Comparison of ENCODE assay signal across 8 mouse cellular contexts in genomic region chr1:172143570-172143969, GRCm38 (mm10). TPM values are rescaled to one million over a fixed set of nuclear protein-coding genes. Genes with fewer than 3 reads are reported as not detected.
A peak's percentile ranks its signal among the peaks of the same experiment; 100 is the strongest.
DNase-seq lines count a peak whose midpoint lies in the region; ATAC-seq and TF ChIP-seq lines count a peak whose summit lies in the region.

No protein-coding gene starts in this region.

- peaks cover 8% of the 10 kb centered on the region for H3K4me1 ChIP-seq in forebrain, embryonic 10.5 days

- TF ChIP-seq CTCF in left cerebral cortex, adult 2 months (IDR thresholded peaks at IDR 0.05) = peak; percentile 65

- no peak overlapping the region for H3K27ac ChIP-seq in left cerebral cortex, adult 2 months
- H3K27ac ChIP-seq in forebrain, embryonic 10.5 days = no peak overlapping the region

- ATAC-seq in cerebellum, adult (ENCODE audit: insufficient number of reproducible peaks, low FRiP score, low TSS enrichment) = 0 out of 2 replicates have a peak, but pooled peaks have one; percentile 45
- ATAC-seq in granulocyte monocyte progenitor cell, adult 5-6 weeks (replicated peaks; ENCODE audit: poor library complexity, severe bottlenecking) = peak; percentile 57
- peak; percentile 70 for ATAC-seq in neutrophil, adult 5-6 weeks (ENCODE audit: extremely low read depth, insufficient number of reproducible peaks, low FRiP score, poor library complexity, severe bottlenecking)

- intact Hi-C loops in heart, postnatal 25 days (cut with DNase I) = no loop called here
- intact Hi-C loops in left cerebral cortex, adult 2 months (cut with DNase I) = loop anchor here (1.0 kb wide), 1 partner anchor 167 kb away; no protein-coding TSS in a partner anchor

- H3K36me3 ChIP-seq in forebrain, embryonic 10.5 days (replicated peaks) = no peaks in the 10 kb centered on the region

- 34% methylated on average over 1 of the region's 1 CpGs for WGBS in forebrain, embryonic 10.5 days

- no peak overlapping the region for H3K4me3 ChIP-seq in left cerebral cortex, adult 2 months
- no peak overlapping the region for H3K4me3 ChIP-seq in forebrain, embryonic 10.5 days

- no peaks in the 10 kb centered on the region for H3K27me3 ChIP-seq in forebrain, embryonic 10.5 days (ENCODE audit: poor library complexity, severe bottlenecking)

- peak; percentile 88 for DNase-seq in heart, adult 11 months
- DNase-seq in heart, postnatal 25 days (ENCODE audit: low spot score) = no peak
- DNase-seq in CD4-positive, CD25-positive, alpha-beta regulatory T cell, adult 2 months (ENCODE audit: low read depth, low spot score) = peak; percentile 86
- peak; percentile 48 to 53 for DNase-seq in left cerebral cortex, adult 2 months (ENCODE audit: extremely low spot score in 1 of 2, low spot score in 2 of 2)
- DNase-seq in forebrain, embryonic 10.5 days (ENCODE audit: extremely low spot score, low spot score) = no peak

- no peaks in the 10 kb centered on the region for H3K9me3 ChIP-seq in forebrain, embryonic 10.5 days

RNA-seq across cellular contexts. Expression of gene Dcaf8, which starts 4.3 kb away (rescaled TPM):
- 100 to 1,000 TPM; 109 to 114 TPM for total RNA-seq in heart, postnatal 25 days (2021)
- 68.0 and 76.2 TPM in 2 replicates for total RNA-seq in granulocyte monocyte progenitor cell, adult 5-6 weeks (2014; fragmentation: Nextera tagmentation)
- total RNA-seq in granulocyte monocyte progenitor cell, adult 5-6 weeks (2017) = 107 and 114 TPM in 2 replicates
- 100 to 1,000 TPM; 115 to 121 TPM for total RNA-seq in left cerebral cortex, adult 2 months (2021)
- 185 and 197 TPM in 2 replicates for total RNA-seq in neutrophil, adult 5-6 weeks (2017)
- 132 and 138 TPM in 2 replicates for polyA plus RNA-seq in forebrain, embryonic 10.5 days (2016; fragmentation: Nextera tagmentation; extraction: Ambion mirVana)

RNA-seq across cellular contexts. Expression of gene Pex19, which starts 17.0 kb away (rescaled TPM):
- 100 to 1,000 TPM; 120 to 122 TPM for total RNA-seq in heart, postnatal 25 days (2021)
- total RNA-seq in granulocyte monocyte progenitor cell, adult 5-6 weeks (2014; fragmentation: Nextera tagmentation) = 28.3 and 40.3 TPM in 2 replicates
- total RNA-seq in granulocyte monocyte progenitor cell, adult 5-6 weeks (2017) = 35.8 and 47.3 TPM in 2 replicates
- 10 to 100 TPM; 82.8 to 92.4 TPM for total RNA-seq in left cerebral cortex, adult 2 months (2021)
- total RNA-seq in neutrophil, adult 5-6 weeks (2017) = 41.4 and 52.2 TPM in 2 replicates
- polyA plus RNA-seq in forebrain, embryonic 10.5 days (2016; fragmentation: Nextera tagmentation; extraction: Ambion mirVana) = 153 and 159 TPM in 2 replicates

Comparison
In these comparisons a context has a peak if more than half of its experiments do, and no peak if none do; other contexts are left out.
1. DNase-seq: peak in heart, adult 11 months (single experiment), CD4-positive, CD25-positive, alpha-beta regulatory T cell, adult 2 months (single experiment) and left cerebral cortex, adult 2 months (2 of 2); none in heart, postnatal 25 days (single experiment) and forebrain, embryonic 10.5 days (single experiment).
2. Peak in every context shown above with its lines, with median percentiles within 50 percentile points of each other: ATAC-seq.